Mouse (Mus musculus): ENCODE data around the gene Klk15.

- TF ChIP-seq CTCF (IDR thresholded peaks at IDR 0.05): no peak
- TF ChIP-seq EP300 (IDR thresholded peaks at IDR 0.05): no peak
Measured at GRCm38 (mm10) chr7:43934747-43935146, 1.2 kb downstream of the Klk15 start.

Measured in lung, postnatal 0 days (tissue).